Mouse (Mus musculus) liver, embryonic 14.5 days (tissue): ENCODE measurements at regions not wholly inside any gene's neighbourhood (a gene's known extent, or its start where the extent isn't known, plus 50 kb on each side); places are given as distances from the start of the nearest gene placed in this dataset.

Experiments
- CTCF ChIP-seq: IDR thresholded peaks from 2 replicates; pipeline ENCODE4 v1.5.1; 2016; ENCODE audit warnings: antibody characterized with exemption, low read depth, control low read depth
- EP300 ChIP-seq: IDR thresholded peaks from 2 replicates; pipeline ENCODE4 v1.6.1; 2016; ENCODE audit warnings: antibody characterized with exemption, low read depth

GRCm38 (mm10) chr3:155672558-155672957, 579.3 kb downstream of the Lrriq3 start:
- TF ChIP-seq CTCF, result no peak
- no peak for TF ChIP-seq EP300
